Mouse (Mus musculus): ENCODE data around the gene Rps6kb2.
"Not testable (repeated sequence)": the region's sequence is repeated elsewhere in the genome, so short reads cannot be mapped to it uniquely, and the experiment has no call there.

Rps6kb2 gene

DNA sequence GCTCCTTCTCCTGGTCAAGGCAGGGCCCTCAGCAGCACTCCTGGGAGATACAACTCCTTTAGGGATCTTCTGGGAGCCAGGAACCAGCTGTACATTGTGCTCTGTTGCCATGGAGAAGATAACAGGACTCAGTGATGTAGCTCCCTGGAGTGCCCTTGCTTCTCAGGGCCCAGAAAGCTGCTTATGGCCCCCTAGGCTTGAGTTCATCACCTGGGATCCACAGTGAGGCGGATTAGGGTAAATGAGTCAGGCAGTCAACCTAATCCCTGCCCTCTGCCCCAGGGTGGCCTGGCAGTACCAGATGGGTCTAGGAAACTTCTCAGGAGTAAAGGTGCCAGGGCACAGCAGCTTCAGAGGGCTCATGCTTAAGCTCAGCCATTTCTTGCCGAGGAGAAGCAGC lies 23.7 kb downstream of the Rps6kb2 start, which contains the start of gene Gpr152:
TSS of gene Gpr152 (plus strand) at position 342 of the 400 bp plus-strand sequence.
- no peak for DNase-seq (ENCODE audit: low spot score)

DNA sequence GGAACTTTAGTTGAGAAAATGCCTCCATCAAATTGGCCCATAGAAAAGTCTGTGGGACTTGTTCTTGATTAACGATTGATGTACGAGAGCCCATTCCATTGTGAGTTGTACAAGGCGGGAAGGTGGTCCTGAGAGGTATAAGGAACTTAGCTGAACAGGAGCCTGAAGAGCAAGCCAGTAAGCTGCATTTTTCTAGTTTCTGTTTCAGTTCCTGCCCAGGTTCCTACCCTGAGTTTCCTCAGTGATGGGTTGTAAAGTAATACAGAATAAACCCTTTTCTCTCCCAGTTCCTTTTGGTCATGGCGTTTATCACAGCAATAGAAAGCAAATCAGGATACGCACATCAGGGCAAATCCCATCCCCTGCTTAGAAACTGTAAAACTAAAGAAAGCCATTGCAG lies 25.2 kb downstream of the Rps6kb2 start:
- DNase-seq (ENCODE audit: low spot score): no peak

GRCm38 (mm10) chr19:4136463-4136862 lies 26.7 kb downstream of the Rps6kb2 start:
- DNase-seq (ENCODE audit: low spot score): no peak

DNA sequence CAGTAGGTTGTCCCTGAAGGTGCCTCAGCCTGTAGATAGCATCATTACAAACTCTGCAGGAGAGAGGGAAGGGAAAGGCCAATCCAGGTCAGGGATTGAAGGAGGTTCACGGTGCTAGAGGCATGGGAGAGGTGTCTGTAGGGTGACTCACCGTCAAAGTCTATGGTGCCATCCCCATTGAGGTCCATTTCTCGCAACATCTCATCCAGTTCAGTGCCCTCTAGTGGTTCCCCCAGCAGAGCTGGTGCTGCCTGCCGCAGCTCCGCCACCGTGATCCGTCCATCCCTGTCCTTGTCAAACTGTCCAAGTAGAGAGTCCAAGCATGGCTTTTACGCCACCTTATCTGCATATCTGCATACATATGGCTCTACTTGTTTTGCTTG lies 27.2 kb downstream of the Rps6kb2 start:
- DNase-seq (ENCODE audit: low spot score): not testable (repeated sequence)

DNA sequence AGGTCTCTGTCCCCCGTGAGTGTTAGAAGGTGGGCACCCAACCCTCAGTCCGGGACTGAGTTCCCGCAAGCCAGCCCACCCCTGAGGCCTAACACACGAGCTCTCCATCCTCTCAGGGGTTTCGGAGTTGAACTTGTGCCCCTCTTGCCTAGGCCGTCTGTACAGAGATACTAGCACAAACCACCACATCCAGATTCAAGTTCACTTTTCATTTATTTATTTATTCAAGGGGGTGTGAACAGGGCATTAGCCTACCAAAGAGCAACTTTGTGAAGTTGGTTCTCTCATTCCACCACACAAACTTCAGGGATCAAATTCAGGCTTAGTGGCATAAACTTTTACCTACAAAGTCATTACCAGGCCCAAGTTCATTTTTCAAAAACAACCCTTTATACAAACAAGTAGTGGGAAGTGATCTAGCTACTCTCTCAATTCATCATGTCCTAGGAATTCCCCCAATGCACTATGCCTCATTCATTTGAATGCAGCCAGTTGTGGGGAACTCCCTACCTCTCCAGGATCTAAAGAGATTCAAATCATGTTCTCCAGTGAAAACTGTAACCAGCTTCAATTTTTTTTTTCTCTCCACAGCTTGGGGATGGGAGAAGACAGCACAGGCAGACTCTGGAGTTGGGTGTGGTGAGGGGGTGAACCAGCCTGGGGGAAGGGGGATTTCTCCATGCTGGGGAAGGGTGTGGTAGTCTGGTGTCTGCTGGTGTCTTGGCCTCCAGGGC lies 27.8 kb downstream of the Rps6kb2 start:
- not testable (repeated sequence) for DNase-seq (ENCODE audit: low spot score)

- no peak for DNase-seq (ENCODE audit: low spot score)
Measured at GRCm38 (mm10) chr19:4134354-4134753, 28.8 kb downstream of the Rps6kb2 start.

GRCm38 (mm10) chr19:4131768-4132167 lies 31.4 kb downstream of the Rps6kb2 start:
- no peak for DNase-seq (ENCODE audit: low spot score)

DNA sequence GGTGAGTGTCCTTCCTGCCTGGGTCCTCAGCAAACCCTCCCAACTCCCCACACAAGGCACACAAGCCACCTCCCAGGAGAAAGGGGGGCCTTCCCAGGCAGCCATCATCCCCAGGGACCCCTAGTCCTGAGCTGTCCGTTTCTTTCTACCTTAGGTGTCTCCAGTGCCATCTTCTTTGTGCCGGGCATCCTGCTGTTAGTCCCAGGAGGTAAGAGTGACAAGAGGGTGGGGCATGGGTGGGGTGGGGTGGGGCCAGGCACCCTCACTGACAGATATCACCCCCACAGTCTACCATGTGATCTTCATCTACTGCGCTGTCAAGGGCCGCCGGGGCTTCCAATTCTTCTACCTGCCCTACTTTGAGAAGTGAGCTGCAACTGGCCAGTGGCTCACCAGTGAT lies 32.1 kb downstream of the Rps6kb2 start:
- no peak for DNase-seq (ENCODE audit: low spot score)

DNA sequence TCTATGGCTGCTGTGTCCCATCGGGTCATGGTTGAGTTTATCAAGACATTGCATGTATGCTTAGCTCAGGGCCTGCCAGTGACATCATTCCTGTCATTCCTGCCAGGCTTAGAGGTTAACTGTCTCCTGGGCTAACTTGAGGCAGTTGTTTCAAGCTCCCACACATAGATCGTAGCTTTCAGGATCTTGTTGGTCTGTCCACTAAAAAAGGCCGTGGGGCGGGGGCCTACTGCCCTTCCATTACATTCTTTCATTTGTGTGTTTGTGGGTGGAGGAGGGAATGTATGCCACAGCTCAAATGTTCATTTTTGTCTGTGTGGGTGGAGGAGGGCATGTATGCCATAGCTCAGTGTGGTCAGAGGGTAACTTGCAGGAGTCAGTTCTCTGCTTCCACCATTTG lies 33.0 kb downstream of the Rps6kb2 start:
- no peak for DNase-seq (ENCODE audit: low spot score)

DNA sequence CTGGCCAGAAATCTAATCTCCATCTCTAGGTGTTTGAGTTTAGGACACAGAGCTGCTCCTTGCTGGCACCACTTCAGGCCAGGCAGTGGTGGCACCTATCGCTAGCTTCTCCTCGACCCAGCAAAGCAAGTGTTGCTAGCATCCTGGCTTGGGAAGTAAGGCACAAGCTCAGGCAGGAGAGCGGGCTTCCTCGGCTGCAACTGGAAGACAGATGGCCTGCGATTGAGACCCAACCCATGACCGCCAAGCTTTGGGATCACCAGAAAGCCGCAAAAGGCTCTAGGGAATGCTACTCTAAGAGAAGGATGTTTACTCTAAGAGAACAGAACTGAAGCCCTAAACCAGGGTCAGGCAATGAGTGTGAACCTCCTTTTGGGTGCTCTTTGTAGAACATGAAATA lies 33.7 kb downstream of the Rps6kb2 start:
- DNase-seq (ENCODE audit: low spot score): no peak

GRCm38 (mm10) chr19:4126759-4127495 lies 36.2 kb downstream of the Rps6kb2 start:
- DNase-seq (ENCODE audit: low spot score): no peak

DNA sequence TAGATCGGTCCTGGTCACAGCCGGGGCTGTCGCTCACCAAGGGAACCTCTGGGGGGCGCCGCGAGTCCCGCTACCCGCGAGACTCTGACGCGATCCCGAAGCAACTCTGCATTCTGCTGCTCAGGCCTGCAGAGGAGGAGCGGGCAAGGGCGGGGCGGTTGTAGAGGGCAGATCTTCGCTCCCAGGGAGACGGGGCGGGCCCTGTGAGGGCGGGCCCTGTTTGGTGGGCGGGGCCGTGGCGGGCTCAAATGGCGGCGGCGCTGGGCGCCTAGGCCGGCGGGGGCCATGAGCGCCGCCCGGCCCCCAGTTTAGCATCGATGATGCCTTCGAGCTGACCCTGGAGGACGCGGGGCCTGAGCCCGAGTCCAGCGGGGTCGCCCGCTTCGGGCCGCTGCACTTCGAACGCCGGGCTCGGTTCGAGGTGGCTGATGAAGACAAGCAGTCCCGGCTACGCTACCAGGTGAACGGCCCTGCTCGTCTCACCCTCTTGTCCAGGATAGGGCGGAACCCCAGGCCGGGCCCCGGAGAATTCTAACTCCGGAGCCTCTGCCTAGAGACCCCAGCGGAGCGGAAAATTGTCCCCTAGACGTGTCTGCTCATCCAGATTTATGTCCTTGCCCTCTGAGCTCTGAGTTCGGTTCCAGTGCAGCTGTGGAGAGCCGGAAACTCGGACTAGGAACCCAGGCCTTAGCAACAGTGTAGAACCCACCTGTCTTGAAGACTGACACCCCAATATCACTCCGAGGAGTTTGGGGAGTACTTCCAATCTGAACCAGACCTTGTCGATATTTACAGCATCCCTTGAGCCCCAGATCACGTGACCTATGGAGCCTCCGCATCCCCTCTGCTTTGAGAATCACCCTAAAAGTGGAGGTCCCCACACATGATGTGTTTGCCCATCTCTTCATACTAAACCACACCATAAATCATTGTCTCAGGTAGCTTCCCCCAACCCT lies 37.1 kb downstream of the Rps6kb2 start, which contains the start of gene Aip:
TSS of gene Aip (minus strand) at position 118 of the 956 bp plus-strand sequence.
- peak; percentile 87 for DNase-seq (ENCODE audit: low spot score)

GRCm38 (mm10) chr19:4125268-4125667 lies 37.9 kb downstream of the Rps6kb2 start:
- DNase-seq (ENCODE audit: low spot score): not testable (repeated sequence)

GRCm38 (mm10) chr19:4124432-4124831 lies 38.7 kb downstream of the Rps6kb2 start:
- no peak for DNase-seq (ENCODE audit: low spot score)

- DNase-seq (ENCODE audit: low spot score): no peak
Measured at GRCm38 (mm10) chr19:4122411-4123370, 40.5 kb downstream of the Rps6kb2 start.

DNA sequence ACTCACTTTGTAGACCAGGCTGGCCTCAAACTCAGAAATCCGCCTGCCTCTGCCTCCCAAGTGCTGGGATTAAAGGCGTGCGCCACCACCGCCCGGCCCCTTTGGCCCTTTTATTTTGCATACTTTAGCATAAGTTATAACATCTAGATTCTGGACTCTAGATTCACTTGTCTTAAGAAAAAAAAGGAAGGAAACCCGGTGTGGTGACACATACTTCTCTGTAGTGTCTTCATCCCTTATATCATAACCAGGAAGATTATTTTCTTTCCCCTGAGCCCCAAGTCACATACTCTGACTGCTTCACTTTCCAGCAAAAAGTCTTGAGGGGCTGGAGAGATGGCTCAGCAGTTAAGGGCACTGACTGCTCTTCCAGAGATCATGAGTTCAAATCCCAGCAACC lies 41.3 kb downstream of the Rps6kb2 start:
- not testable (repeated sequence) for DNase-seq (ENCODE audit: low spot score)

GRCm38 (mm10) chr19:4121097-4121805 lies 41.9 kb downstream of the Rps6kb2 start:
- peak; percentile 95 for DNase-seq (ENCODE audit: low spot score)

DNA sequence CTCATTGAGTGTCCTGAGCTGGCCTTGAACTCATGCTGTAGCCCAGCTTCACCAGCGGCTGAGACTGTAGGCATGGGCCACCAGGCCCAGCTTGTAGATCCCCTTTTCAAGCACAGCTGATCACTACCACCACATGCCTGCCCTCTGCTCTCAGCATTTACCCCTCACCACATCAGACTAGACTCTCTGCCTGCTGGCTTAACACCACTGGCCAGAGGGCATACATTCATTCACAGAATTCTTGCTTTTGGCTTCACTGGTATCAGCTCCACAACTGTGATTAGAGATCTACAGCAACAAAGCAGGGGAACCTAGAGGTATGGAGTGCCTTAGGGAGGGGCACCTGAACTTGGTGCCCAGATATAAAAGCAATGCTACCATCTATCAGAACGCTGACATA lies 42.7 kb downstream of the Rps6kb2 start:
- DNase-seq (ENCODE audit: low spot score): no peak

GRCm38 (mm10) chr19:4119716-4120487 lies 43.3 kb downstream of the Rps6kb2 start:
- DNase-seq (ENCODE audit: low spot score): no peak

- no peak for DNase-seq (ENCODE audit: low spot score)
Measured at GRCm38 (mm10) chr19:4118350-4118749, 44.8 kb downstream of the Rps6kb2 start.

All from ovary, postnatal 10 days (tissue).